Mouse (Mus musculus) right cerebral cortex, postnatal 4 days (tissue): ENCODE data around the gene 5730596B20Rik.
A peak's percentile ranks its signal among the peaks of the same experiment; 100 is the strongest.

Experiments
- DNase-seq: peaks from one replicate; pipeline ENCODE4 v3.0.0-alpha.2; 2022

5730596B20Rik gene

DNA sequence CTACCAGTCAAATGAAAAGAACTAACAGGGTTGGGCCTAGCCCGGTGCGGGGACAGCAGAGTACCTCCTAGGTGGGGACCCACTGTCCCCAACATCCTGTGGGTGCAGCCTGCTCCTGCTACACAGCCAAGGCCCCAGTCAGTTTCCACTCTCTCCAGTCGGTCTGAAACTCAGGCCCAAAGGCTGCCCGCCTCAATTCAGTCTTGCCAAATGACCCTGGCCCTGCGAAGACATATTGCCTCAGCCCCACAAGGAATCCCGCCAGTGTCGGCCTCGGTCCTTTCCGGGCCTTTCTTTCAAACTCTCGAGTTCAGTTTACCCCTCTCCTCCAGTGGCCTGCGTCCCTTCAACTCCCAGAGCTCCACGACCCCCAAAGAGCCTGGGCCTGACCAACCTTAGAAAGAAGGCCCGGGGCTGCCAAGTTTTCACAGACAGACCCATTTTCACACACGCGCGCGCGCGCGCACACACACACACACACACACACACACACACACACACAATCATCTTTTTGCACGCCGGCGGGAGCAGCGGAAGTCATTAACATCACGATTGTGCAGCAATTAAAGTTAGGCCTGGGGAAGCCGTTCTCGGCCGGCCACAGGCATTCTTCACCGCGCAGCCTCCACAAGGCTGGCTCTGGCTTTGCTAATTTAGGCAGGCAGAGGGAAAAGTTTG, 22.9 kb downstream of the 5730596B20Rik start:
- DNase-seq, result no peak

DNA sequence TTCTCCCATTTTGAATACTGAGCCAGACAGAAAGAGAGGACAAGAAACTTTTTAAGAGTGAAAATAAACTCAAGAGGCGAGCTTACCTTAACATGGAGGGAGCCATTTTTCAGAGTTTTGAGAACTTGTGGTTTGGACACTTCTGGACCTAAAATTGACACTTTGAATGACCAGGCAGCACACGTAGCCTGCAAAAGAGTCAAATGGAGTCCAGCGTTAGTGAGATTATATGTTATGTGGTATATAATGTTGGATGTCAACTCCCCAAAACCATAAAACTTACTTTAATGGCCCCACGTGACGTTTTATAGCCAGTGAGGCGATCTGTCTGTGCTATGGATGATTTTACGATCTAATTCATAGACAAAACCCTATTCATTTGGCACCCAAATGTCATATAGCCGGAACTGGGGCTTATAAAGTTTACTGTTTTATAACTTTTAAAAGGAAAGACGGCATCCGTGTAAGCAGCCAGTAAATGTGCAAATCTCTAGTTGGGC, 23.5 kb downstream of the 5730596B20Rik start:
- DNase-seq, result no peak

DNA sequence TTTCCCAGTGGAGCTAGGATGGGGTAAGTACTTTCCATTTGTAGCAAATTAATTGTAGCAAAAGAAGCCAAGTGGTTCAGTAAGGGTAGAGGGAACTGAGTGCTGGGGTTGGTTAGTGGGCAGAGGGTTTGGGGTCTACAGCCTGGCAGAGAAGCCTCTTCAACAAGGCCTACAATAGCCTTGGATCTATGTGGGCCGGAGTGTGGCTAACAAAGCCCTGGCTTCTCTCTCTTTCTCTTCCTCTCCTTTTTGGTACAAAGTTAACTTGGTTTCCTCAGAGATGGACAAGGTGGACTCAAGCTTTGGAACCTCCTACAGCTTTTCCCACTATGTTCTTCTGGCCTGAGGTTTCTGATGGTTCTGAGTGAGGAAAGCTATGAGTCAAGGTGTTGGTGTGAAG, 24.0 kb downstream of the 5730596B20Rik start:
- DNase-seq, result no peak

DNA sequence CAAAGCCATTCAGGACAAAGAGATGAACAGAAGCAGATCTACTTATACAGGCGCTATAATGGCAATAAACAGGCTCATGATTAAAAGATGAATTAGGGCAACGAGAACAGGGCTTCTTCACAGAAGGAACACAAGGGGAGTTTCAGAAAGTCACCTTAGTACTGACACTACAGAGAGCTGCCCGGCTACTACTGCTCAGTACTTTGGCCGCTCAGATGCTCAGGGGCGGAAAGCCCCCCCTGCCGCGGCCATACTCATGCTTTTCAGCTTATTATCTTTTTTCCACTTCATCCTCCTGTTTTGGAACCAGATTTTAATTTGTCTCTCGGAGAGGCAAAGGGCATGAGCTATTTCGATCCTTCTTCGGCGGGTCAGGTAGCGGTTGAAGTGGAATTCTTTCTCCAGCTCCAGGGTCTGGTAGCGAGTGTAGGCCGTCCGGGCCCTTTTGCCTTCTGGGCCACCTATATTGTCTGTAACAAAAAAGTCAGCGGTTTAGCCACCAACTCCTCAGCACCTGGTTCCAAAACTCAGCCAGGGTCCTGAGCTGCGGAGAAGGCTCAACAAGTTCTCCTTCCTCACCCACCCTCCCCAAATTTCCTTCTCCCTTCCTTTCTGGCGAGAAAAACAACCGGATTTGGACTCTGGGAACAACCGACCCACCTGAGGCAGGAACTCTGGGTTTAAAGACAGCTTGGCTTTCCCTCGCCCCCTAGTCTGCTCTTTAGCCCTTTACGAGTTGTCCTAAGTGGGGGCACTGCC, 25.2 kb downstream of the 5730596B20Rik start:
- DNase-seq, result no peak

DNA sequence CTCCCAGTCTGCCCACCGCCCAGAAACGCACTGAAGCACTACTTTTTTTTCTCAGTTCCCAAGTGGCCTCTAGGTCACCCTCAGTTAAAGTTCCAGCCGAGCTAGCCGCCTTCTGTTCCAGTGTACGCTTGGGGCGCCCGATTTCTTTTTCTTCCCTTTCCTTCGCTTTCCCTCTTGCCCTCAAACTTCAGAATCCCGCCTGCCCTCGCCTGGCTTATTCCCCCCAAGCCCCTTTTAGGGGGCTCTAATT, 25.7 kb downstream of the 5730596B20Rik start:
- DNase-seq, result no peak

DNA sequence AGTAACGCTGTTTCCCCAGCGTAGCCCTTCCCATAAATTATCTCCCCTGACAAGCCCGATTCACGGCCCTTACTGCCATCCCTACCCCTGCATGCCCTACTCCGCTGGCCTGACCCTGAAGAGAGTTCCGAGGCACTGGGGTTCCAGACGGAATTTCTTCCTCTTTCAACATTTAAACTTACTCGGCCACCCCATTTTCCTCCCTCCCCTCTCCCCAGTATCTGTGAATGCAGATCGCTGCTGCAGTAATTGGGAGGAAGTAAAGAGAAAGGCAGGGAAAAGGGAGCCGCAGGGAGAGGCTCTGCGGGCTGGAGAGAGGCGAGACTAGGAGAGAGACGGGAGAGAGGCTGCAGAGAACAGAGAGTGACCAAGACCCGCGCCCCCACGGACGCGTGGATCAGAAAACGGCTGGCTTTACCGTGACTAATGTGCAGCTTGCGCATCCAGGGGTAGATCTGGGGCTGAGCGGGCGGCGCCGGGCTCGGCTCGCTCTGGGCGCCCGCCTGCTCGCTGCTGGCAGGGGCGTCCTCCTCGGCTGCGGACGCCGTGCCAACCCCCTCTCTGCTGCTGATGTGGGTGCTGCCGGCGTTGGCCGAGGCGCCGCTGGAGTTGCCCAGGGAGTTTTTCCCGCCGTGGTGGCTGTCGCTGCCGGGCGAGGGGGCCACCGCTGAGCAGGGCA, 26.2 kb downstream of the 5730596B20Rik start:
- DNase-seq, result no peak

DNA sequence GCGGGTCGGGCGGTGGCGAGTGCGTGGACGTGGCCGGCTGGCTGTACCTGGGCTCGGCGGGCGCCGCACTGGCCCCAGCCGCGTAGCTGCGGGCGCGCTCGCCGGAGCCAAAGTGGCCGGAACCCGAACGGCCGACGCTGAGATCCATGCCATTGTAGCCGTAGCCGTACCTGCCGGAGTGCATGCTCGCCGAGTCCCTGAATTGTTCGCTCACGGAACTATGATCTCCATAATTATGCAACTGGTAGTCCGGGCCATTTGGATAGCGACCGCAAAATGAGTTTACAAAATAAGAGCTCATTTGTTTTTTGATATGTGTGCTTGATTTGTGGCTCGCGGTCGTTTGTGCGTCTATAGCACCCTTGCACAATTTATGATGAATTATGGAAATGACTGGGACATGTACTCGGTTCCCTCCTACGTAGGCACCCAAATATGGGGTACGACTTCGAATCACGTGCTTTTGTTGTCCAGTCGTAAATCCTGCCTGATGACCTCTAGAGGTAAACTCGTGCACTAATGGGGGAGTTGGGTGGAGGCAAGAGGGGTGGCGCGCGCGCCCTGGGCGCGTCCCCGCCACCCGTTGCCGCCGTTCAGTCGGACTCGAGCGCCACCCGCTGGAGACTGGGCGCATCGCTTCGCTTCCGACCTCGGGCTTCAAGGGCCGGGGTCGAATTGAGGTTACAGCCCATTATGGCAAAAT, 26.9 kb downstream of the 5730596B20Rik start, which contains the start of gene Hoxa5:
Hoxa5 (minus strand) TSS at position 538 of the 703 bp plus-strand sequence.
- DNase-seq, result no peak

DNA sequence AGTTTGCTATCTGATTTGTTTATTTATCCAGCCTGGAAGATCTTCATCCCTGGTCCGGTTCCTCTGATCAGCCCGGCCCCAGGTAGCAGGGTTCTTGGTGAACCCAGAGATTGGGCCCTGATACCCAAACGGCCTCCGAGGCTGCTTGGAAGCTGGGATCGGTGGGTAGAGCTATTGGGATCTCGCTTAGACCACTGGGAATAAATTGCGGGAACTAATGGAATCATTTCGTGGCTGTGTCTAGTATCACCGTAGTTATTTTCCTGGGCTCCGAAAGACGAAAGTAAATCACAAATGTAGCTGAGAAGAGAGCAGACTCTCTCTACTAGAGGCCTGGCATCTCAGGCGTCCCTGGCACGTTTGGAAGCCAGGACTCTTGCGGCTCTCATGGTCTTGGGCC, 27.9 kb downstream of the 5730596B20Rik start:
- no peak for DNase-seq

DNA sequence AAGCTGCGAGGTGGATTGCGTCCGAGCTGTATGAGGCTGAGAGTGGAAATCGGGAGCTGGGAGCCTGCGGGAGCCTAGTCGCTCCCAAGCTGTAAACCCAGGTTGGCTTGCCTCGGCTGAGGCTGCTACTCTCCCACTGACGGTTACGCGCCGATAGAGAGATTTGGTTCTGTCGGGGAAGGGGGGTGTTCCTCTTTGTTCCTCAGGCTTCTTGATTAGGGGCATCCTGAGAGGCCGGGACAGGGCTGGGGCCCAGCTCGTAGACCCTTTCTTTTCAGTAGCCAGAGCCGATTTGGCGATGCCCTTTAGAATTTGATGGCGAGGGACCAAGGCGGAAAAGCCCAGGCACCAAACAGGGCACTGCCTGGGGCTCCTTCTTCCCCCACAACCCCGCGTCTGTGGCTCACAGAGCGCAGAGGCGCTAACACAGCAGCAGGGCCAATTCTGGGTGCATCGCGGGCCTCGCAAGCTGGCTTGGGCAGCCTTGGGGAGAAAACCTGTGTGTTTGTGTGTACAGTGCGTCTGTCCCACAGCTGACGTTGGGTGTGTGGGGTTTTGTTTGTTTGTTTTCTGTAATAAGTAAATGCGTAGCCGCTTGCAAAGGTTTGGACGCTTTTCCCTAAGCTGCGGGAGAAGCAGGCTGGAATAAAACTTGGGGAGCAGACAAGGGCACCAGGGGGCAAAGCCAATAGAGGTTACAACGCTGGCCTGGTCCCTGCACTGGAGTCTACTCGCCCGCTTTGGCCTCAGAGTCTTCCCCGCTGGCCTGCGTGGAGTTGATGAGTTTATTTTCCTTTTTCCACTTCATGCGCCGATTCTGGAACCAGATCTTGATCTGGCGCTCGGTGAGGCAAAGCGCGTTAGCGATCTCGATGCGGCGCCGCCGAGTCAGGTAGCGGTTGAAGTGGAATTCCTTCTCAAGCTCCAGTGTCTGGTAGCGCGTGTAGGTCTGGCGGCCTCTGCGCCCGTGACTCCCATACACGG, 28.6 kb downstream of the 5730596B20Rik start:
- DNase-seq, result no peak

DNA sequence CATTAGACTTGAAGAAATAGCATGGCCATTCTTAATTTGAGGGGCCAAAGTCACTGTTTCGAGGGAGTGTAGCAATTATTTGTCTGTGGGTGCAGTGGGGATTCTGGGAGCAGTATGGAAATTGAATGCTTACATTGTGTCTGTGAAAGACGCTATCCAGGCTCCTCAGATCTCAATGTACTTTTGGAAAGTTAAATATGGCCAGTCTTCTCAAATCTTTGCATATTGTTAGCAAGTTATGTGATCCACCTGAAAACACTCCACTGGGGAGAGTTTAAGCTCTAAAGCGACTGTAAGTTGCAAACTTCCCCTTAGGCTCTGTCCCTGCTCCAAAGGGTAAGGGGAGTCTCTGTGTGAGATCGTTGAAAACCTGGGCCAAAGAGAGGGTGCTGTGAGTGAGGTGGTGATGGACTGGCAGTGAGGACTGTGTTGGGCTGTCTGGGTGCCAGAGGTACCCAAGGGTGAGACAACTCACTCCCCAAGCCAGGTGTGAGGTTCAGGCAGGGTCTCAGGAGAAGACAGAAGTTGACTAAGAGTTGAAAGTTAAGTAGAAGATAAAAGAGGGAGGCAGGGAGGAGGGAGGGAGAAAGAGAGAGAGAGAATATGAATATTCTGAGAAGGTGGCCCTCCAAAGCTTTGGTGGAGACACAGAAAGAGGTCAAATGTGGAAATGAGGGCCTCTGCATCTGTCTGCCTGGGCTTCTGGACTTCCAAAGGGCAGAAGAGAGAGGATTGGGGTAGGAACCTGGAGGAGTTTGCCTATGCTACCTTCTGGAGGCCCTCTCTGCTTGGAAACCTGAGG, 29.8 kb downstream of the 5730596B20Rik start:
- no peak for DNase-seq

DNA sequence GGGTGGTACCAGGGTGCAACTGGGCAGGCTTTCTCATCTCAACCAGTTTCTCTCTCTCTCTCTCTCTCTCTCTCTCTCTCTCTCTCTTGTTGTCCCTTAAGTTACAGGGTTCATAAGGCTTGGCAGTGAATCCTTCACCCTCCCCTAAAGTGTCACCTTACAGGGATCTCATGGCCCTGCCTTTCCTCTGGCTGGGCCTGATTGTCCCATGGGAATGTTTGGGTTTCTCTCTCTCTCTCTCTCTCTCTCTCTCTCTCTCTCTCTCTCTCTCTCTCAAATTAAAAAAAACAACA, 30.3 kb downstream of the 5730596B20Rik start:
- no peak for DNase-seq

DNA sequence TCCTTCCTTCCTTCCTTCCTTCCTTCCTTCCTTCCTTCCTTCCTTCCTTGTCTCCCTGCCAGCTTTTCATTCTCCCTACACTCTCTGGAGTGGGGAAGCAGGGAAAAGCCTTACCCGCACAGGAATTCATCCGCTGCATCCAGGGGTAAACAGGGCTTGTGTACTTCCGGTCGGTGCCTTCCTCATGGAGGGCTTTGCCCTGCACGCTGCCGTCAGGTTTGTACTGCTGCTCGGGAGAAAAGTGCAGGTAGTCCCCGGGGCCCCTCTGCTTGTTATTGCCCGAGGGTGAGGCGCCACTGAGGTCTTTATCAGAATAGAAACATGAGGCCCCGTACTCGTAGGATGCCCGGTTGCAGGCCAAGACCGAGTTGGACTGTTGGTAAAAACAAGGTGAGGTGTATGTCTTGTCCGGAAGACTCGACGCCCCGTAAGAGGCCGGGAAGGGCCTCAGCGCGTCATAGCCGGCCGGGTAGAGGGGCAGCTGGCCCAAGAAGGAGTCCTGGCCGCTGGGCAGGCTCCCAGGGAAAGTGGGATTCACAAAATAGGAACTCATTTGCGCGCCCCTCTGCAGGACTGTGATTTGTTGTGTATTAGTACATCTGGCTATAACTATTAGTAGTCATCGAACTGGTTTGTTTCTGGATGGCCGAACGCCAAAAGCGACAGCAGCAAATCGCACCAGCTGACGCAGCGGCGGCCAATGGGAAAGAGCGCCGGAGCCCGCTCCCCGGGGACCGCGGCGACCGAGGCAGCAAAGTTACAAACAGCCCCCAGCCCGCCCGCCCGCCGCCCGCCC, 31.0 kb downstream of the 5730596B20Rik start, which contains the start of gene Hoxa6:
Hoxa6 (minus strand) TSS at position 651 of the 796 bp plus-strand sequence.
- peak; percentile 11 for DNase-seq

DNA sequence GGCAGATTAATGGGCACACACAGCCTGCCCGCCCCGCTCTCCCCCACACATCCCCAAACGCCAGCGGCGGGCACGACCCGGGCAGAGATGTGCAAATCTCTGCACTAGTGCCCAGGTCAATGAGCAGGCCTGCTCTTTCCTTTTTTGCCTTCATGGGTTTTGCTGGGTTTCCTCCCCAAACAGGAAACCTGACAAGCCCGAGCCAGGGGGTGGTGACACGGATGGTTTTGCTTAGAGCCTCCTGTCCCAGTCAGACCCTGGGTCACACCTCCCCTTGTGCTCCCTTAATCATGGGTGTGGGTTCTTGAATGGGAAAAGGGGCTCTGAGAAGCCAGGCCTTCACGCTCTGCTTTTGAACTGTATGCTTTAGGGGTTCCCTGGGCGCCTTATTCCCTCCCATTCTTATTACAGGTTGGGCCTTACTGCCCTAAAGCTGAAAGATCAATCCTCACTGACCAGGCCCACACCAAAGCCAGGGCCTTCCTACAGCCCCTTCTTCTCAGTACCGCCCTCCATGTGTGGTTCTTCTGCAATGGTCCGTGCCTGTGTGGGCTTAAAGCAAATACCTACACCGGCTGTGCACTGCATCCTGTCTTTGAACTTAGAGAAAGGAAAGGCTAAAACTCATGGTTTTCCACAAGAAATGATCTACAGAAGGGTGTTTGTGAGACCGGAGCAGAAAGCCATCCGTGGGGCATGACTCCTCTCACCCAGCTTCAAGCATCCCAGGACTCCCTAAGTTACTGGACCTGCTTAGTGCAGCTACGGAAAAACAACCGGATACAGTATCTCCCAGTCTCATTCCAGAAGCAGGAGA, 31.8 kb downstream of the 5730596B20Rik start:
- no peak for DNase-seq

DNA sequence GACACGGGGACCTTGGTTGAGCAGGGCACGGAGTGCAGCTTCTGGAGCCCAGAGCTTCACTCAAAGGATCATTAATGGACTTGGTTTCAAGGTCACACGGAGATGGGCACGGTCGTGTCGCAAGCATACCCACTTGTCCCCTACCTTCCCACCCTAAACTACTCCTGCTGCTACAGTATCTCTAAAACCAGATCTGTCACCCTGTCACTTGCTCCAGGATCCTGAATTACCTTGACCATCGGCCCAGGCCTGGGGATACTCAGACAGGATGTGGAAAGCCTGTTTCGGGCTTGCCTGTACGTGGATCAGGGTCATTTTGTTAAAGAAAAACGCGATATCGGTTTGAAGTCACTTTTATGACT, 32.4 kb downstream of the 5730596B20Rik start:
- no peak for DNase-seq

DNA sequence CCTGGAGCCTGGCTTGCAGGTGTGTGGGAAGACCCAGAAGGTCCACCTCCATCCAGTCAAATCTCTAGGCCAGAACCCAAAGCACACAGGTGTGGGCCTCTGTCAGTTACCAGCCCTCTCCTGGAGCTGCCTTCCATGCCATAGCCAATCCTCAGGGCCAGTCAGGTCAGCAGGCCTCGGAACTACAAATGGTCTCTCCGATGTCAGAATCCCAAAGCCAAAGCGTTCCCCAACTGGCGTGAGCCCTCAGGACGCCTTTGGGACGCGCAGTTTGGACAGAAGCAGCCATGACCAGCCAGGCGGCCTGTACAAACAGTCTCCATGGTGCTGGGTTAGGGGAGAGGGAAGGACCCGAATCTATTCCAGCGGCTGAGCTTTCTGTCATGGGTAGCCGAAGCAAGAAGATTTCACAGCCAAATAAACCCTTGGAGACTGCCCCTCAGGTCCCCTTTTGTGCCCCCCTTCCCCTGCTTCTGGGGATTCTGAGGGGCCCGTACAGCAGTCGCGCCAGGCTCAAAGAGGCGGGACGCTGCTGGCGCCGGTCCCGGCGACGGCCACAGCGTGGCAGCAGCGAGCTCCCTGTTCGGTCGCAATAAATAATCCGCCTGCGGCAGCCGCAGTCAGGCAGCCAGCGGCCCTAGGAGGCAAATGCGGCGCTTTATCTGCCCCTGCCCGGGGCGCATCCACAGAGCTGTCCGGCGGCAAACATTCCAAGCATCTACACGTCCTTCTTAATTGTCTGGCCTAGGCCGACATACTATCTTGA, 34.1 kb downstream of the 5730596B20Rik start:
- DNase-seq, result peak; percentile 74

DNA sequence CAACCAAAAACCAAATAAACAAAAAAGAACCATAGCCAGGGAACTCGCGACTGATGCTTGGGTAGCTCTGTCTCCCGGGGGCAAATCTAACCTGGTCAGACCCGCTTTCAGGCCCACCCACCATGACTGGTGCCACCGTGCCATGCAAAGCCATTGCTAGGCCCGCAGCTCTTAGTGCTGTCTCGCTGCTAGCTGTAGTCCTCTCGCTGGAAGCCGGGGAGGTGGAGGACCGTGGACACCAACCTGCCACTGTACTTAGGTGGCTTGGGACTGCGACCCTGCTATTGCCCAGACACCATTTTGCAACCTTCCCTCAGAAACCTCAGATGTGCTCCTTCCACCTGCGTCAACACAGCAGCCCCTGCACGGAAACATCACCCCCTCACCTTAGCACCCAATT, 34.7 kb downstream of the 5730596B20Rik start:
- peak; percentile 13 for DNase-seq

DNA sequence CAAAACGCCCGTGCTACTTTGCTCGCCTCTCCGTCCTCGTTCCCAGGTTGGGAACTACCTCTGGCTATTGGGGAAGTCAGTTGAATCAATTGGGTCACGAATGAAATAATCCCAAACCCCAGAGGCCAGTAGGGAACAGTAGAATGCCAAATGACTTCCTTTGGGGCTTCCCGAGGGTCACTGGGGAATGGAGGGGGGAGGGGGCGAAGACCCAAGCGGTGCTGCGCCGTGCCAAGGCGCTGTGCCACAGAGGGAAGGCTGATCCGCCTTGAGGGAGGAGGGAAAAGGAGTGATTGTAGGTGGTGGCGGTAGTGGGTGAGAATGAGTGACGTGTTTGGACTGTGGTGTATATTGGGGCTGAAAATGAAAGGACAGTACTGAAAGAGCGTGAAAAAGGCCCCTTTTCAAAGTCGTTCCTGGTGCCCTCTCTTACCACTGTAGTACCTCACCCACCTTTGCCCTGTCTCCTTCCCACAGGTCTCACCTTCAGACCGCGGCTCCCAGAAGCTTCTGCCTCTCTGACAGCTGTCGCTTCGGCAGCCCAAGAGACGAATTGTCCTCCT, 35.3 kb downstream of the 5730596B20Rik start:
- peak; percentile 3 for DNase-seq
